Mouse (Mus musculus): Measurements from ENCODE around the gene 1810049J17Rik. TPM values are rescaled to one million over a fixed set of nuclear protein-coding genes. Genes with fewer than 3 reads are reported as not detected.
"Not testable (repeated sequence)": the region's sequence is repeated elsewhere in the genome, so short reads cannot be mapped to it uniquely, and the experiment has no call there.

Gene 1810049J17Rik
- total RNA-seq (2021), result 1 to 10 TPM in 1 of 2 experiments, not detected in 1; 1.1 TPM

GRCm38 (mm10) chr15:12321788-12322621 is at the start of gene 1810049J17Rik:
TSS of gene 1810049J17Rik (minus strand) at chr15:12321899.
- peak; percentile 25 for DNase-seq (ENCODE audit: low spot score)
- intact Hi-C loops (cut with DNase I), result loop anchor here (5.0 kb wide), 2 partner anchors 35 to 115 kb away; partner anchors contain the start of gene Mtmr12

GRCm38 (mm10) chr15:12371183-12371582 is 49.5 kb upstream of the 1810049J17Rik start:
- intact Hi-C loops (cut with DNase I), result loop anchor here (2.0 kb wide), 2 partner anchors 206 to 426 kb away; no protein-coding TSS in a partner anchor
- DNase-seq (ENCODE audit: low spot score), result no peak

- intact Hi-C loops (cut with DNase I), result loop anchor here (2.0 kb wide), 2 partner anchors 207 to 427 kb away; no protein-coding TSS in a partner anchor
- DNase-seq (ENCODE audit: low spot score), result no peak
Observed at GRCm38 (mm10) chr15:12370096-12370495, 48.4 kb upstream of the 1810049J17Rik start.

GRCm38 (mm10) chr15:12368850-12369249 is 47.2 kb upstream of the 1810049J17Rik start:
- intact Hi-C loops (cut with DNase I), result no loop called here
- DNase-seq (ENCODE audit: low spot score), result no peak

- intact Hi-C loops (cut with DNase I), result no loop called here
Observed at GRCm38 (mm10) chr15:12368357-12368756, 46.7 kb upstream of the 1810049J17Rik start.

GRCm38 (mm10) chr15:12367306-12368080 is 45.8 kb upstream of the 1810049J17Rik start:
- DNase-seq (ENCODE audit: low spot score), result peak; percentile 69

More at GRCm38 (mm10) chr15:12368357-12368756, 46.7 kb upstream of the 1810049J17Rik start:
- DNase-seq (ENCODE audit: low spot score), result no peak

GRCm38 (mm10) chr15:12366580-12367305 is 45.0 kb upstream of the 1810049J17Rik start:
- DNase-seq (ENCODE audit: low spot score); intact Hi-C loops (cut with DNase I): not testable (repeated sequence)

More at GRCm38 (mm10) chr15:12367306-12368080, 45.8 kb upstream of the 1810049J17Rik start:
- intact Hi-C loops (cut with DNase I), result no loop called here

- intact Hi-C loops (cut with DNase I), result no loop called here
- DNase-seq (ENCODE audit: low spot score), result no peak
Observed at GRCm38 (mm10) chr15:12366072-12366469, 44.4 kb upstream of the 1810049J17Rik start.

- intact Hi-C loops (cut with DNase I), result no loop called here
- DNase-seq (ENCODE audit: low spot score), result no peak
Observed at GRCm38 (mm10) chr15:12365416-12366071, 43.8 kb upstream of the 1810049J17Rik start.

GRCm38 (mm10) chr15:12364096-12364495 is 42.4 kb upstream of the 1810049J17Rik start:
- no peak for DNase-seq (ENCODE audit: low spot score)
- intact Hi-C loops (cut with DNase I), result no loop called here

- intact Hi-C loops (cut with DNase I), result no loop called here
- no peak for DNase-seq (ENCODE audit: low spot score)
Observed at GRCm38 (mm10) chr15:12362701-12363040, 41.0 kb upstream of the 1810049J17Rik start.

- no peak for DNase-seq (ENCODE audit: low spot score)
- intact Hi-C loops (cut with DNase I), result no loop called here
Observed at GRCm38 (mm10) chr15:12362001-12362700, 40.5 kb upstream of the 1810049J17Rik start.

GRCm38 (mm10) chr15:12360519-12361212 is 39.0 kb upstream of the 1810049J17Rik start:
- intact Hi-C loops (cut with DNase I), result no loop called here
- no peak for DNase-seq (ENCODE audit: low spot score)

- intact Hi-C loops (cut with DNase I), result loop anchor here (5.0 kb wide), 1 partner anchor 36 kb away; the partner anchor contains the start of genes 1810049J17Rik and Golph3
- no peak for DNase-seq (ENCODE audit: low spot score)
Observed at GRCm38 (mm10) chr15:12358384-12358783, 36.7 kb upstream of the 1810049J17Rik start.

- intact Hi-C loops (cut with DNase I), result loop anchor here (5.0 kb wide), 1 partner anchor 35 kb away; the partner anchor contains the start of genes 1810049J17Rik and Golph3
- no peak for DNase-seq (ENCODE audit: low spot score)
Observed at GRCm38 (mm10) chr15:12357459-12357858, 35.8 kb upstream of the 1810049J17Rik start.

- intact Hi-C loops (cut with DNase I), result loop anchor here (5.0 kb wide), 1 partner anchor 34 kb away; the partner anchor contains the start of genes 1810049J17Rik and Golph3
Observed at GRCm38 (mm10) chr15:12355907-12356306, 34.2 kb upstream of the 1810049J17Rik start.

GRCm38 (mm10) chr15:12355261-12355660 is 33.6 kb upstream of the 1810049J17Rik start:
- intact Hi-C loops (cut with DNase I), result loop anchor here (5.0 kb wide), 1 partner anchor 33 kb away; the partner anchor contains the start of genes 1810049J17Rik and Golph3
- DNase-seq (ENCODE audit: low spot score), result no peak

More at GRCm38 (mm10) chr15:12355907-12356306, 34.2 kb upstream of the 1810049J17Rik start:
- no peak for DNase-seq (ENCODE audit: low spot score)
